Mouse (Mus musculus) embryonic fibroblast, embryonic 13.5 days (primary cell): ENCODE data around the gene Cnn1.

ENCODE experiments used
- CTCF ChIP-seq: IDR thresholded peaks from 2 replicates; pipeline ENCODE4 v1.5.1; 2011; ENCODE audit warnings: mild to moderate bottlenecking, control low read depth, low read length, moderate library complexity, borderline replicate concordance; ENCODE audit not compliant: insufficient read depth
- POLR2A ChIP-seq: IDR thresholded peaks from 2 replicates; pipeline ENCODE4 v1.6.1; 2011; ENCODE audit warnings: low read depth, mild to moderate bottlenecking, control low read depth, low read length, moderate library complexity

GRCm38 (mm10) chr9:22150946-22151345 is 51.9 kb downstream of the Cnn1 start:
- TF ChIP-seq CTCF (no peak), POLR2A (no peak)
